Mouse (Mus musculus) liver, embryonic 12.5 days (tissue): Measurements from ENCODE around the gene Hist1h2an. TPM values are rescaled to one million over a fixed set of nuclear protein-coding genes. Genes with fewer than 3 reads are reported as not detected.
A peak's percentile ranks its signal among the peaks of the same experiment; 100 is the strongest.
"Not testable (repeated sequence)": the region's sequence is repeated elsewhere in the genome, so short reads cannot be mapped to it uniquely, and the experiment has no call there.

Source experiments
- ATAC-seq: fragments of 200-750 bp; cut with Nextera tagmentation; 2 replicates; pipeline ENCODE4 v1.8.0; 2017; ENCODE audit warnings: moderate number of reproducible peaks, mild to moderate bottlenecking, moderate library complexity
- H3K27ac ChIP-seq: fragments of 300-500 bp; sonication (generic); 2 replicates; pipeline ENCODE4 v1.5.1; 2016; ENCODE audit warnings: mild to moderate bottlenecking
- H3K27me3 ChIP-seq: fragments of 300-500 bp; sonication (generic); replicated peaks from 2 replicates; pipeline ENCODE4 v1.6.1; 2016; ENCODE audit warnings: mild to moderate bottlenecking, moderate library complexity
- H3K36me3 ChIP-seq: fragments of 300-500 bp; sonication (generic); 2 replicates; pipeline ENCODE4 v1.6.1; 2016; ENCODE audit warnings: mild to moderate bottlenecking, moderate library complexity
- H3K4me1 ChIP-seq: fragments of 300-500 bp; sonication (generic); 2 replicates; pipeline ENCODE4 v1.6.1; 2016
- H3K4me2 ChIP-seq: fragments of 300-500 bp; sonication (generic); 2 replicates; pipeline ENCODE4 v1.6.1; 2016; ENCODE audit warnings: mild to moderate bottlenecking, moderate library complexity
- H3K4me3 ChIP-seq: fragments of 300-500 bp; sonication (generic); 2 replicates; pipeline ENCODE4 v1.5.1; 2016; ENCODE audit warnings: mild to moderate bottlenecking, moderate library complexity
- H3K9ac ChIP-seq: fragments of 300-500 bp; sonication (generic); 2 replicates; pipeline ENCODE4 v1.6.1; 2016; ENCODE audit warnings: mild to moderate bottlenecking, moderate library complexity
- H3K9me3 ChIP-seq: fragments of 300-500 bp; sonication (generic); replicated peaks from 2 replicates; pipeline ENCODE4 v1.6.1; 2016; ENCODE audit warnings: mild to moderate bottlenecking, moderate library complexity
- WGBS: fragments of 180-500 bp; shearing (Covaris S2); methylation state at CpG from one replicate; pipeline ENCODE4 v1.1.7; 2016; ENCODE audit not compliant: insufficient replicate concordance; 5-methylcytosine and 5-hydroxymethylcytosine counted together
- polyA plus RNA-seq: library from polyadenylated mRNA; unstranded; fragments of >200 nt; fragmentation: Nextera tagmentation; extraction: Ambion mirVana; gene quantifications from 2 replicates; pipeline ENCODE4 v1.2.1, GENCODE M21; 2016

Hist1h2an gene
- polyA plus RNA-seq, 1 experiment from 2014 or later: 14.0 TPM

- H3K4me1 ChIP-seq, H3K9ac ChIP-seq, H3K27ac ChIP-seq, H3K9me3 ChIP-seq, H3K4me3 ChIP-seq, H3K4me2 ChIP-seq, H3K27me3 ChIP-seq, H3K36me3 ChIP-seq: not testable (repeated sequence)
- ATAC-seq: peak; percentile 83
These were observed 10.1 kb upstream of the Hist1h2an start for GRCm38 (mm10) chr13:21797163-21797562.

GRCm38 (mm10) chr13:21795584-21795983 lies 8.6 kb upstream of the Hist1h2an start:
- no peaks in the 10 kb centered on the region for H3K36me3 ChIP-seq
- no peak overlapping the region for H3K9ac ChIP-seq
- H3K9me3 ChIP-seq: no peaks in the 10 kb centered on the region
- H3K4me1 ChIP-seq: peaks cover 8% of the 10 kb centered on the region
- no peak for ATAC-seq
- H3K27me3 ChIP-seq: no peaks in the 10 kb centered on the region
- no peak overlapping the region for H3K4me2 ChIP-seq
- H3K27ac ChIP-seq: no peak overlapping the region
- WGBS: 82% methylated on average over 7 of the region's 7 CpGs
- H3K4me3 ChIP-seq: no peak overlapping the region

GRCm38 (mm10) chr13:21790601-21791283 lies 3.7 kb upstream of the Hist1h2an start:
- Histone ChIP-seq H3K36me3 (no peaks in the 10 kb centered on the region), H3K27ac (peak overlapping the region; percentile 51; the same call in 1 of the 2 replicates), H3K4me1 (peaks cover 38% of the 10 kb centered on the region), H3K9ac (peak overlapping the region; percentile 52), H3K27me3 (no peaks in the 10 kb centered on the region), H3K4me3 (no peak overlapping the region; the same call in 1 of the 2 replicates), H3K9me3 (no peaks in the 10 kb centered on the region), H3K4me2 (peak overlapping the region; percentile 54)
- ATAC-seq: no peak
- 29% methylated on average over 18 of the region's 18 CpGs for WGBS

GRCm38 (mm10) chr13:21789925-21790324 lies 2.9 kb upstream of the Hist1h2an start:
- H3K36me3 ChIP-seq: no peaks in the 10 kb centered on the region
- H3K4me2 ChIP-seq: peak overlapping the region; percentile 67; the same call in 1 of the 2 replicates
- H3K4me1 ChIP-seq: peaks cover 46% of the 10 kb centered on the region
- no peaks in the 10 kb centered on the region for H3K9me3 ChIP-seq
- H3K27ac ChIP-seq: peak overlapping the region; percentile 100; the same call in 1 of the 2 replicates
- ATAC-seq: no peak
- no peaks in the 10 kb centered on the region for H3K27me3 ChIP-seq
- WGBS: 49% methylated on average over 6 of the region's 6 CpGs
- H3K4me3 ChIP-seq: no peak overlapping the region
- 0 out of 2 replicates have a peak overlapping the region, but pooled peaks have one; percentile 78 for H3K9ac ChIP-seq

GRCm38 (mm10) chr13:21787760-21788593 lies 959 bp upstream of the Hist1h2an start:
- Histone ChIP-seq H3K4me1 (peaks cover 58% of the 10 kb centered on the region), H3K27me3 (no peaks in the 10 kb centered on the region), H3K36me3 (no peaks in the 10 kb centered on the region), H3K9ac (peak overlapping the region; percentile 78), H3K4me3 (peak overlapping the region; percentile 54), H3K4me2 (peak overlapping the region; percentile 67), H3K27ac (peak overlapping the region; percentile 100), H3K9me3 (no peaks in the 10 kb centered on the region)
- 22% methylated on average over 14 of the region's 21 CpGs for WGBS
- peak; percentile 17 for ATAC-seq

GRCm38 (mm10) chr13:21786189-21786898 lies 674 bp downstream of the Hist1h2an start:
- ATAC-seq: no peak
- peak overlapping the region; percentile 77 for H3K9ac ChIP-seq

GRCm38 (mm10) chr13:21784311-21784710 lies 2.7 kb downstream of the Hist1h2an start:
- H3K9me3 ChIP-seq: no peaks in the 10 kb centered on the region
- H3K4me1 ChIP-seq: peaks cover 65% of the 10 kb centered on the region
- peak overlapping the region; percentile 77 for H3K9ac ChIP-seq
- H3K4me3 ChIP-seq: peak overlapping the region; percentile 55
- H3K27ac ChIP-seq: peak overlapping the region; percentile 100
- 64% methylated on average over 6 of the region's 6 CpGs for whole genome bisulfite sequencing
- H3K27me3 ChIP-seq: no peaks in the 10 kb centered on the region
- ATAC-seq: no peak
- H3K4me2 ChIP-seq: peak overlapping the region; percentile 87
- no peaks in the 10 kb centered on the region for H3K36me3 ChIP-seq

More at GRCm38 (mm10) chr13:21786189-21786898, 674 bp downstream of the Hist1h2an start:
- Histone ChIP-seq H3K36me3 (no peaks in the 10 kb centered on the region), H3K4me3 (peak overlapping the region; percentile 54), H3K4me2 (peak overlapping the region; percentile 67), H3K9me3 (no peaks in the 10 kb centered on the region), H3K27me3 (no peaks in the 10 kb centered on the region), H3K4me1 (peaks cover 66% of the 10 kb centered on the region), H3K27ac (peak overlapping the region; percentile 100)
- 6% methylated on average over 8 of the region's 8 CpGs for WGBS

- H3K4me3 ChIP-seq: peak overlapping the region; percentile 55
- ATAC-seq: no peak
- no peaks in the 10 kb centered on the region for H3K36me3 ChIP-seq
- H3K4me2 ChIP-seq: peak overlapping the region; percentile 87
- H3K9me3 ChIP-seq: no peaks in the 10 kb centered on the region
- no peaks in the 10 kb centered on the region for H3K27me3 ChIP-seq
- H3K9ac ChIP-seq: peak overlapping the region; percentile 77
- peaks cover 59% of the 10 kb centered on the region for H3K4me1 ChIP-seq
- H3K27ac ChIP-seq: peak overlapping the region; percentile 100
- 4% methylated on average over 9 of the region's 9 CpGs for WGBS
These were observed 3.3 kb downstream of the Hist1h2an start for GRCm38 (mm10) chr13:21783734-21784161.

- Histone ChIP-seq H3K4me2 (peak within 1 kb of the TSS; percentile 87), H3K27me3 (no peaks in the 10 kb centered on the region), H3K9me3 (no peaks in the 10 kb centered on the region), H3K27ac (peak within 1 kb of the TSS; percentile 100), H3K4me3 (peak within 1 kb of the TSS; percentile 55), H3K4me1 (peaks cover 59% of the 10 kb centered on the region), H3K36me3 (no peaks in the 10 kb centered on the region), H3K9ac (peak within 1 kb of the TSS; percentile 82)
- WGBS: under 1% methylated on average over 20 of the region's 20 CpGs
- peak; percentile 52 for ATAC-seq
These were observed 3.8 kb downstream of the Hist1h2an start, which contains the start of gene Hist1h3i for GRCm38 (mm10) chr13:21783255-21783617. Gene Hist1h3i, minus strand, starts transcription at chr13:21783370.

- Histone ChIP-seq H3K4me2 (peak overlapping the region; percentile 87), H3K9ac (peak overlapping the region; percentile 82), H3K4me1 (peaks cover 59% of the 10 kb centered on the region), H3K27ac (peak overlapping the region; percentile 100), H3K4me3 (peak overlapping the region; percentile 55)
- H3K27me3 ChIP-seq, H3K9me3 ChIP-seq, H3K36me3 ChIP-seq: not testable (repeated sequence)
- WGBS: under 1% methylated on average over 17 of the region's 35 CpGs
- ATAC-seq: peak; percentile 3
These were observed 4.4 kb downstream of the Hist1h2an start for GRCm38 (mm10) chr13:21782361-21783254.

GRCm38 (mm10) chr13:21781639-21782038 lies 5.4 kb downstream of the Hist1h2an start:
- peaks cover 68% of the 10 kb centered on the region for H3K4me1 ChIP-seq
- peak overlapping the region; percentile 100 for H3K27ac ChIP-seq

More at GRCm38 (mm10) chr13:21781639-21782038, 5.4 kb downstream of the Hist1h2an start:
- H3K27me3 ChIP-seq: no peaks in the 10 kb centered on the region
- no peaks in the 10 kb centered on the region for H3K9me3 ChIP-seq
- WGBS: 82% methylated on average over 1 of the region's 1 CpGs
- H3K36me3 ChIP-seq: no peaks in the 10 kb centered on the region
- ATAC-seq: no peak
- H3K4me2 ChIP-seq: peak overlapping the region; percentile 87
- peak overlapping the region; percentile 82 for H3K9ac ChIP-seq
- H3K4me3 ChIP-seq: no peak overlapping the region; the same call in 1 of the 2 replicates
